Mouse (Mus musculus): ENCODE data around the gene Dynlt1a. TPM values are rescaled to one million over a fixed set of nuclear protein-coding genes. Genes with fewer than 3 reads are reported as not detected.
"Not testable (repeated sequence)": the region's sequence is repeated elsewhere in the genome, so short reads cannot be mapped to it uniquely, and the experiment has no call there.

The Dynlt1a gene
- 10 to 100 TPM; 28.1 to 28.8 TPM for total RNA-seq (2021)

DNA sequence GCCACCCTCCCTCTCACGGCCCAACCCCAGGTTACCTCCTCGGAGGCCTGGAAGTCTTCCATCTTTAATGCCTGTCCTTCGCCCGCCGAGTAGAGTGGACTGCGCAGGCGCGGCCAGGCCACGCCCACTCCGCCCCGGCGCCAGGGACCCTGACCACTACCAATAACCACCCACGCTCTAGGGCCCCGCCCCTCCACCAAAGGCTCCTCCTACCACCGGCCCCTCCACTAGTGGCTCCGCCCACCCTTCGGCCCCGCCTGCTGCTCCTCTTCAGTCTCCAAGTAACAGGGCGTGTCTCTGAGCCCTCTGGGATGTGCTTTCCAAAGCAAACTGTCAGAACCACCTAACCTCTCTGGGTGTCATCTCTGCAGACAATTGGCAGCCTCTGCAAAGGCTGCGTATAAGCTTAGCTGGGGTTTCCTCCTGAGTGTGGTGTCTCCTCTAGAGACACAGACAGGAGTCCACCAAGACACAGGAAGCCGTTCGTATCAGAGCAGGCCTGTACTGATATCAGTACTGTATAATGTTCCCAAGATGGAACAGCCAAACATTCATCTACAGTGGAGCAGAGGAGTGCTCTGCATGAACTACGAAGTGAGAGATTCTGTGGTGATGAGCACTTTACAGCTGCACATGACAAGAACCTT, at the start of gene Dynlt1a:
Gene Dynlt1a (minus strand): TSS at position 162 of the 647 bp plus-strand sequence.
- DNase-seq, result peak; percentile 100

DNA sequence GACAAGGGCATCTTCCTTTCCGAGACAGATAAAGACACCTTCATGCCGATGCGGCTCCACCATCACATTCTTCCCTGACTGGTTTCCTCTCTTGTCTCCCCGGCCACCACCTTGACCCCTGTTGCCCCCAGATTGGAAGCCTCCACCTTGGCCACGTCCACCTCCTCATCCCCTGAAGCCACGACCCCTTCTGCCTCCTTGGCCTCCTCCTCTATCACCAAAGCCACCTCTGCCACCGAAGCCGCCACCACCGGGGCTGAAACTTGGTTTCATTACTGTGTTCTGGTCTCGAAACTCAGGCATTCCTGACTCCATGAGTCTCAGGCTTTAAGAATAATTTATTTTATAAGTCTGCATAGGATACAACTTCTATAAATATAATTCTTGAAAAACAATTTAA, 38.0 kb upstream of the Dynlt1a start:
- intact Hi-C loops (cut with DNase I), result not testable (repeated sequence)
- DNase-seq, result peak; percentile 7

More for the DNA sequence above, at the start of gene Dynlt1a:
- intact Hi-C loops (cut with DNase I), result not testable (repeated sequence)

DNA sequence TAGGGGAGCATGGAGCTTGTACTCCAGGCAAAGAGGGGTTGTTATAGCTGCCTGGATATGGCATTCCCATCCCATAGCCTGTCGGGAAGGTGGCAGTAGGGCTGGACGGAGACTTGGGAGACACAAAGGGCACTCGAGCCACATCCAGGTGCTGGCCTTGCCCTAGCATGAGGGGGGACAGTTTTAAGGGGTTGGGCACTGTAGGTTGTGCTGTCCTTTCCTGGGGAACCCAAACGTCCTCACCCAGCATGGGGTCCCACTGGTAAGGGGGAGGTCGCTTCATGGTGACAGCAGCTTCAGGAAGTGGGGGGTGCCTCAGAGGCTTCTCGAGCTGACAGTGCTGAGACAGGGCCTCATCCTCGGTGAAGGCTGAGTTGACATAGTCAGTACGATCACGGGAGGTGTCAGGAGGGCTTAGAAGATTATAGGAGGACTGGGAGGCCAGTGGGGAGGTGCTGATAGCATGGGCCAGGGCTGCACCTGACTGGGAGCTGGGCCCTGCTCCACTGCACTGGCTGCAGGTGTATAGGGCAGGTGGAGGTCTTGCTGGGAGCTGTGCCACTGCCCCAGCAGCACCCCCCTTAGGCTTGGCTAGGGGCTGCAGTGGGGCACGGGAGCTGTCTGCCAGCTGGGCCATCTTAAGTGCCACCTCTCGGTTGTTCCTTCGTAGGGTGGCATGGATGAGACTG, 25.4 kb upstream of the Dynlt1a start:
- intact Hi-C loops (cut with DNase I); DNase-seq: not testable (repeated sequence)

DNA sequence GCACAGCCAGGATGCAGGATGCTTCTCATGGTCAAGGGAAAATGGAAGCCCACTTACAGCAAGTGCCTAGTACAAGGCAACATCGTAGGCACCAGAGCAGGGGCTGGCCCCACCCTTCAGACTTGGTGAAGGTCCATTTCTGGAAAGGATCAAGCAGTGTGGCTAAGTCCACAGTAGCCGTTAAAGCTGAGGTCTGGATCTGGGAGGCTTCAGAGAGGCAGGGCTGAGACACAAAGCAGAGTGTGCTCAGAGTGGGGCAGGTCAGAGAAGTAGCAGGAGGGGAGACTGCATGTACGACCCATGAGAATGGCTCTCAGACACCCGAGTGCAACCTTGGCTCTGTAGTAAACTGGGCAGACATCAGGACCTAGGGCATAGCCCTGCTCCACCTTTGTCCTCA, 11.7 kb upstream of the Dynlt1a start:
- intact Hi-C loops (cut with DNase I); DNase-seq: not testable (repeated sequence)

DNA sequence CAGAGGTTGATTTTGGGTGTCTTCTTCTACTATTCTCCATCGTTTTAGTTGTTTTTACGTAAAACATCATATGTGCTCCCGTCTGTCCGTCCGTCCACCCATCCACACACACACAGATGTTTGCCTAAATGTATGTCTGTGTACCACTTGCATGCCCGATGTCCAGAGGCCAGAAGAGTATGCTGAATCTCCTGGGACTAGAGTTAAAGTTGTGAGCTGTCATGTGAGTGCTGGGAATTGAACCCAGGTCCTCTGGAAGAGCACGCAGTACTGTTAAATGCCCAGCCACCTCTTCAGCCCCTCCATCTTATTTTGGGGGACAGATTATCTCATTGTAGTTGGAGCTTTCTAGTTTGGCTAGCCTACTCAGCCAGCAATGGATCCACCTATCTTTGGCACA, 10.3 kb upstream of the Dynlt1a start:
- DNase-seq; intact Hi-C loops (cut with DNase I): not testable (repeated sequence)

DNA sequence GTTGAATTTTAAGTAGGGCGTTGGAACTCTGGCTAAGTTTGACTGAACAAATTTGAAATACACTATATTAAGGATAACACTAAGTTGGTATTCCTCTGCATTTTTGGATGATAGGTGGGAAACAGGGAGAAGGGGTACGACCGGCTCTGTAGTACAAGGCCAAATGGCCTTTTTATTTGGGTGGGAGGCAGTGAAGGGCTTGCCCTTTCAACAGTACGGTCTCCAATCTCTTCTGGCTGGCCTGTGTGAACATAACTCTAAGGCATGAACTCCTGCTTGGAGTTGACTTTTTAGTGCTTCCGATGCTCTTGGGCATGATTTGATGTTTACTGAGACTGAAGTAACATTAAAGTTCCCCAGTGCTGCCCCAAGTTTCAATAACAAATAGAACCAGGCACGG, 8.2 kb upstream of the Dynlt1a start:
- DNase-seq; intact Hi-C loops (cut with DNase I): not testable (repeated sequence)

DNA sequence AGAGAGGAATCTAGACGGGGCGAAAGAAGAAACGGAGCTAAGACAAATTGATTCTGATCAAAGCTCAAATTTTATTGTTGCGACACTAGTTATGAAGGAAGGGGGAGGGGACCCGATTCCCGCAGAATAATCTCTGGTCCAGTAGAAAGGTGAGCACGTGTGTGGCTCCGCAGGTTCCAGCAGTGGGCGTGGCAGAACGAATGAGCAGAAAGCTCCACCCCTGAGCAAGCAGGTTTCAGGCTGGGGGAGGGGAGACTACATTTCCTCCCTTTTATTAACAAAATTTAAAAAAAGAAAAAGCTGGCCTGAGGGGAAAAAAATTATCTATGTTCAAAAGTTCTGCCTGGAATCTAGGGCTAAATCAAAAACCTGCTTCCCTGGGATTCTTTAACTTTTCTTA, 7.7 kb upstream of the Dynlt1a start:
- intact Hi-C loops (cut with DNase I), result not testable (repeated sequence)

DNA sequence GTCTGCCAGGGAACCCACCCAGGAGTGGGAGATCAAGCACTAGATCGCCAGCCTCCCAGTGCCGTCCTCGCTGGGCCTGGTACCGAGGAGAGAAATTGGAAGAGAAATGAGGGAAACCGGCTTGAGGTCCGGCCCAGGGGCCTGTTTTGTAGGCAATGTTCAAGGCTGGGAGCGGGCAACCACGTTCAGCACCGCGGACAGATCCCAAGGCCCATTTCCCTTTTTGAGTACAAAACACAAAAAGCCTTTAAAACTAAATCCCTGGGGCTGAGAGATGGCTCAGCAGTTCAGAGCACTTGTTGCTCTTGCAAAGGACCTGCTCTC, 4.4 kb upstream of the Dynlt1a start:
- intact Hi-C loops (cut with DNase I); DNase-seq: not testable (repeated sequence)

More for the DNA sequence above, 7.7 kb upstream of the Dynlt1a start:
- DNase-seq, result not testable (repeated sequence)

DNA sequence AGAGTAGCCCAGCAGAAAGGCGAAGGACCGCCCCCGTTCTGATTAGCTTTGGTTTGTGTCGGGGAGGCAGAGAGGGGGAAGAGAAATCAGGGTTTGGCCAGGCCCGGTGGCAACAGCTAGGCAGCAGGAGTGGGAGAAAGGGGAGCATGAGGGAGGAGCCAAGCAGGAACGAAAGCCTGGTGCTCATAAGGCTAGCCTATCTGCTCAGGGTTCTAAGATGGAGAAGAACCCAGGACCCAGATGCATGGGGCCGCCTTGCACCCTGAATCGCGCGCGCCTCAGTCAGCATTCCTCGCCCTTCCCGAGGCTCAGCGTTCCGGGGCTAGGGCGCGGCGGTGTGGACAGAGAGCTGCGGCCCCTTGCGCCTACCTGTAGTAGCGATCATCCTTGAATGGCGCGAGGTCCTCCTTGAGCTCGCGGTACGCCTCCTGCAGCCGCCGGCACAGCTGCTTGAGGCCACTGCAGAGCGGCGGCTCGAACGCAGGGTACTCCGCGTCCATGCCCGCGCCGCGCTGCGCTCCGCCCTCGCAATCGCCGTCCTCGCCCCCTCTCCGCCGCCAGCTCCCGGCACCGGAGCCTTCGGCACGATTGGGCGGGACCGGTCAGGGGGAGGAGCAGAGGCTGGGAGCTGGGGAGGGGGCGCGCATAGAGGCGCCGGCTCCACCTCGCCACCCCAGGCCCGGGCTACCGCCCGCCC, 3.9 kb upstream of the Dynlt1a start:
- DNase-seq; intact Hi-C loops (cut with DNase I): not testable (repeated sequence)

DNA sequence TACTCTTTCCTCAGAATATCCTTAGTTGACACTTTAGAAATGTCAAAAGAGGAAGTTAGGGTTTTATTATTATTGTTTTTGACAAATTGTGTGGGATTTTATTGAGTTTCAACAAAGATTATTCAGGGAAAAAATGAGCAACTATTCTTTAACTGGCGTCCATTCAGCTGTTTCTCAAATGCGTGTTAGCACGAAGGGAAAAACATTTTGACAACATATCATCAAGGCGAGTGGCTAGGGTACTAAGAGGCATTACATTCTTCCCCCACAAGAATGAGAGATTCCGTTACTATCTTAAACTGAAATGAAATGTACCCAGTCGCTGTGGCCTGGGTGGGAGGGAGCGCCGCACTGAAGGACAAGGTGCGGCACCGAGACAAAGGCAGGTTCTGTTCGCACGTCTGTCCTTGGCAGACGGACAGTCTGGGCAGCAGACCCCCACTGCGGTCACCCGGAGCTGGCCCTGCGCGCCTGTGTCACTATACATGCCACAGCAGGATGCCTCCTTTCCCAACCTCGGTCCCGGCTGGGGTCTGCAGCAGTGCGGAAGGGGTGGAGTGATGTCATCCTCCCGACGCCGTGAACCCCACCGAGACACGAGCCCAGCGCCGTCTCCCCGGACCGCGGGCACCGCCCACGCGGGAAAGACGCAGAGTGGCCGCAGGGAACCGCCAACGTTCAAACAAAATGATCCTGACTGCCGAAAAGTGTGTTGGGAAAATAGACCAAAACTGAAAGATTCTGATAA, 747 bp downstream of the Dynlt1a start:
- DNase-seq, result peak; percentile 81
- intact Hi-C loops (cut with DNase I), result not testable (repeated sequence)

DNA sequence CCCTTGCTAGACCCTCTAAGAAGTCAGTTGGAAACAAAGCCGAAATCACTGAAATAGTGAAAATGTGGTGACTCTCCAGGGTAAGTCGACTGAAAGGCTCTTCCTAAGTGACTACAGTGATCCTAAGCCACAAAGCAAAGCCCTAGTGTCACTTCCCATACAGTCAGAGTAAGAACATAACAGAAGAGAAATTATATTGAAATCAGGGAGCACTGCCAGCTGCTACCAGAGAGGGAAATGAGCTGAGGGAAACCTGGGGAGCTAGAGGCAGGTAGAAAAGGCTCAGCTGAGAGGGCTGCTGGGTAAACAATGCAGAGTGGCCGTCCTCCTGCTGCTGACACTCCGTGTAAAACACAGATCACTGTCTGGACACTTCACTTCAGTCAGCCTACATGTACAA, 1.6 kb downstream of the Dynlt1a start:
- DNase-seq; intact Hi-C loops (cut with DNase I): not testable (repeated sequence)

DNA sequence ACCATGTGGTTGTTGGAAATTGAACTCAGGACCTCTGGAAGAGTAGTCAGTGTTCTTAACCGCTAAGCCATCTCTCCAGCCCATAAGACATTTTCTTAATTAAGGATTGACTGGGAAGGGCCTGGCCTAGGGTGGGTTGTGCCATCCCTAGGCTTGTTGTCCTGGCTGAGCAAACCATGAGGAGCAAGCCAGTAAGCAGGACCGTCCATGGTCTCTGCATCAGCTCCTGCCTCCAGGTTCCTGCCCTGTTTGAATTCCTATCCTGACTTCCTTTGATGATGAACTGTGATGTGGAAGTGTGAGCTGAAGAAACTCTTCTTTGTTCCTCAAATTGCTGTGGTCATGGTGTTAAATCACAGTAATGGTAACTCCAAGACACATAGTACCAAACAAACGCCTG, 2.8 kb downstream of the Dynlt1a start:
- intact Hi-C loops (cut with DNase I); DNase-seq: not testable (repeated sequence)

DNA sequence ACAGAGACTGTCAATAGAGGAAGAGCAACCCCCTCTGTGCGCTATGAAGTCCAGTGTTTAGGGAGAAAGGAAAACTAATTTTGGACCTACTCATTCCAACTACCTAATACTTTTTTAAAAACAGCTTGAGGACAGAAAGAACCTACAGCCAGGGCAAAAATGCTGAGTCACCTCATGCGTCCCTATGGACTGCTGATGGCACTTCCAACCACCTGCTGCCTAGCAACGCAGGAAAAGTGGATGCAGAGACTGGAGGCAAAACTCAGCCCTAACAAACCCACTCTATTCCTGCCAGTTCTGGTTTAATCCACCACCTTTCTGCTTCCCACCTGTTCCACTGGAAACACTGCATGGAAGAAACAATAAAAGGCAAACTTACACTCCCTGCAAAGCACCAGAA, 4.5 kb downstream of the Dynlt1a start:
- not testable (repeated sequence) for DNase-seq

DNA sequence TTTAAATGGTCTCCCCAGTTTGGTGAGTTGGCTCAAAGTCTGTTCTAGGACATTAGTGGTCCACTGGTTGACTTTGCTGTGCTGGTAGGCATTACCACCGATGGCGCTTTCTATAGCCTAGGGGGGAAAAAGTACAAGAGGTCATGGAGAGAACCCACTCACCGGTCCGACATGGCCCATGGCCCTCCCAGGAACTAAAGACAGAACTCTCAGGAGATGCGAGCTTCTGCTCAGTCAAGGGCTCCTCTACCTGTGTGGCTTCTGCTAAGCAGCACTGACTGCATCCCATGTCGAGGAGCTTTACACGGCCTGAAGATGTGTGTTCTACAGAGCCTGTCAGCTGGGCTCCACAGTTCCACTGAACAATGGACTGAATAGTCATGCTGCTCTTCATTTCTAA, 5.6 kb downstream of the Dynlt1a start:
- intact Hi-C loops (cut with DNase I), result not testable (repeated sequence)

More for the DNA sequence above, 4.5 kb downstream of the Dynlt1a start:
- intact Hi-C loops (cut with DNase I), result not testable (repeated sequence)

DNA sequence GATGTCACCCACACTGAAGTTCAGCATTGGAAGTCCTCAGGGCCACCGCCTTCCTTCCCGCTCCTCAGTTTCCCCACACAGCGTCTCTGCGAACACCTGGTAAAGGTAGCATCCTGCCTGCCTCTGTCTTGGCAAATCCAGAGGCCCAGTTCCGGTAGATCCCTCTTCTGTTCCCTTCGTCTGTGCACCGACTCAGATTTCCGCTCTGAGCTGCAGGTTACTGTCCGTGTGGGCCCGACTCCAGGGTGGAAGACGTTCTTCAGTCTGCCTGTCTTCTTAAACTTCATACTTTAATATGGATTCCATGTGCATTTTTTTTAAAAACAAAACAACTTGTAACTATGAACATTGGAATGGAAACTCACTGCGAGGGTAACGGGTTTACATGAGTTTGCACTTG, 10.8 kb downstream of the Dynlt1a start:
- intact Hi-C loops (cut with DNase I); DNase-seq: not testable (repeated sequence)

More for the DNA sequence above, 5.6 kb downstream of the Dynlt1a start:
- DNase-seq, result not testable (repeated sequence)

DNA sequence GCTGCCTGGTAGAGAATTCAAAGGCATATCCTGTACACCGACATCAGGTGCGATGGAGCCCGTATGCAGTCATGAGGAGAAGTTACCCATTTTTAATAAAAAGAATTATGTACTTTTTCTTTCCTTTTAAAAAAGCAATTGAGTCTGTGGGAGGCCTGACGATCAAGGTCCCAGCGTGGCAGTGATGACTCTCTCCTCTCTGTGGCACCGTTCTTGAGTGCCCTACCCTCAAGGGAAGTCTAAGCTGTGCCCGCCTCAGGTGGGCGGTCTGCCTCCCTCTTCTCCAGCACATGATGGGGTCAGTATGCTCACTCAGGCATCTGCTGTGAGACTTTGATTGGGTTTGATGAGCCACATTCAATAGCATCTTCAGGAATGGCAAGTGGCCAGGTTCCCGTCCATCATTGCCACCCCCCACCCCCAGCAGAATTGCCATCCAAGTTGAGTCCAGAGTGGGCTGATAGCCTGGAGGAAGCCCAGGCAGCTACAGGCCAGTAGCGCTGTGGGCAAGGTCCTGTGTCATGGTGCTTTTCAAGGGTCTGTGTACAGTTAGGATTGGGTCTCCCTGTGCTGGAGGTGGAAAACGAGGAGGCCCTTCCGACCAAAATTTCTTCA, 11.5 kb downstream of the Dynlt1a start:
- intact Hi-C loops (cut with DNase I), result not testable (repeated sequence)
- peak; percentile 71 for DNase-seq

DNA sequence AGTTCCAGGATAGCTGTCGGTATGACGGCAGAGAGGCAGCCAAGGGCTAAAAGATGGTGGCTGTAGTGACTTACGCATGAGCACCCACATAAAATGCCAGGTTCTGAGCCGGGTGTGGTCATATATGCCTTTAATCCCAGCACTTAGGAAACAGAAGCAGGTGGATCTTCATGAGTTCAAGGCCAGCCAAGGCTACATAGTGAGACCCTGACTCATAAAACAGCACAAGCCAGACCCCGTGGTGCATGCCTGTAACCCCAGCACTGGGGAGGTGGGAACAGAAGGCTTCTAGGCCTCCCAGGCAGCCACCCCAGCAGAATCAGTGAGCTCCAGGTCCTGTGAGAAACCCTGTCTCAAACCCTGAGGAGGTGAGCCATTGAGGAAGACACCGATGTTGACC, 12.4 kb downstream of the Dynlt1a start:
- DNase-seq; intact Hi-C loops (cut with DNase I): not testable (repeated sequence)

DNA sequence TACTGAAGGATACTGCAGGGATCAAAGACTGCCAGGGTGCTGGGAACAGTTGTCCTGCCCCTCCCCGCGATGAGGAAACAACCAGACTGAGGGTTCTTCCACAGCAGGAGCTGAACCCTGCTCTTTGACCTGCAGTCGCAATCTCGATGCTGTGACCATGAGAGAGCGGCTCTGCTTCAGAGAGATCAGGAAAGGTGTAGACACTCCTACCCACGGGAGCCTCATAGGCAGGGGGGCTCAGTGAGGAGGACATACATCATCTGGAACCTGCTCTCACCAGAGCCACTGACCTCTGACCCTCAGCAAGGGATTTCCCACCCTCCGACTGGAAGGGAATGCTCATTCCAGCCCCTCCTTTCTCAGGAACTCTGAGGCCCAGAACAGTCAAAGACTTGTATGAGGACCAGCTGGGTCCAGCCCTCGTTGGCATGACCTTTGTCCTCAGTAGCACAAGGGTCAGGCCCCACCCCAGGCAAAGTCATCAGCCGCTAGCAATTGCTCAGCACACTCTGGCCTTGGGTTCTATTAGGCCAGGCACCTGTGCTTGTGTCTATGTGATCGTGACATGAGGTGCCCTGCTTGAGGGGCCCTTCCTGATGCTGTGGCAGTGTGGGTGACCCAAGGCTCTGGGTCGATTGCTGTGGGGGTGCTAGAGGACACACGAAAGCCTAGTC, 17.0 kb downstream of the Dynlt1a start:
- DNase-seq; intact Hi-C loops (cut with DNase I): not testable (repeated sequence)

DNA sequence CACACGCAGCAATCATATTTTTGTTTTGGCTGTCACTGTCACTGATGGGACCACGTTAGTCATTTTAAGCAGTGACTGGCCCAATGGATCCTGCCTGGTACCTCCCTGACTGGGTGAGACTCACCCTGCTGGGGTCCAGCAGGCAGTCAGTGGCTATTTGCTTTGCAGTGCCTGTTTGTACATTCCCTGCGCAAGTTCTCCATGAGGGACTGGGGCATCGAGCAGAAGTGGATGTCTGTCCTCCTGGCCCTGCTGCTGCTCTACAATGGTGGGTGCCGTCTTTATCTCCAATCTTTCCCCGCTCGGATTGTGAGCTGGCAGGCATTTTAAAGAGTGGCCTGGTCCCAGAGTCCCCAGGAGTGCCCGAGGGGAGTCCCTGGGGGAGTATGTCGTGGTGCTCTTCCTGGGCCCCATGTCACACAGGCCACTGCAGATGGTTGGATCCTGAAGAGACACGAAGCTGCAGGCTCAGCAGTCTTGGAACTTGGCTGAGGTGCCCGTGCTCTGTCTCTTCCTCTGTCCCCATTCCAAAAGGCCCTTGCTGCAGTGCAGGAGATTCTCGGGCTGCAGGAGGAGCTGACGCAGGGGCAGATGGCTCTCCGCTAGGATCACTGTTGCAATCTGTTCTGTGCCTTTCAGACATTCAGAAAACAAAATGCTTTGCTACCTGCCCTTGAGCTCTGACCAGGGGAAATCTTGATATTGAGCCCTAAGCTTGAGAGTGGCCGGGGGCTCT, 20.1 kb downstream of the Dynlt1a start:
- intact Hi-C loops (cut with DNase I); DNase-seq: not testable (repeated sequence)

Measured in left cerebral cortex, postnatal 4 days (tissue).